Mouse (Mus musculus) embryonic facial prominence, embryonic 13.5 days (tissue): ENCODE results near the gene Lgals9. TPM values are rescaled to one million over a fixed set of nuclear protein-coding genes. Genes with fewer than 3 reads are reported as not detected.
A peak's percentile ranks its signal among the peaks of the same experiment; 100 is the strongest.

Experiments
- ATAC-seq: fragments of 200-750 bp; cut with Nextera tagmentation; 2 replicates; pipeline ENCODE4 v1.8.0; 2017; ENCODE audit warnings: low read depth; ENCODE audit not compliant: insufficient number of reproducible peaks, insufficient read depth, low FRiP score, low TSS enrichment
- H3K27ac ChIP-seq: fragments of 300-500 bp; sonication (generic); 2 replicates; pipeline ENCODE4 v1.5.1; 2015; ENCODE audit warnings: moderate library complexity, mild to moderate bottlenecking, inconsistent platforms
- H3K27me3 ChIP-seq: fragments of 300-500 bp; sonication (generic); 2 replicates; pipeline ENCODE4 v1.6.1; 2015; ENCODE audit warnings: mild to moderate bottlenecking, inconsistent platforms
- H3K36me3 ChIP-seq: fragments of 300-500 bp; sonication (generic); 2 replicates; pipeline ENCODE4 v1.6.1; 2015; ENCODE audit warnings: mild to moderate bottlenecking, inconsistent platforms
- H3K4me1 ChIP-seq: fragments of 300-500 bp; sonication (generic); 2 replicates; pipeline ENCODE4 v1.6.1; 2015; ENCODE audit warnings: inconsistent platforms
- H3K4me2 ChIP-seq: fragments of 300-500 bp; sonication (generic); 2 replicates; pipeline ENCODE4 v1.6.1; 2015; ENCODE audit warnings: moderate library complexity, mild to moderate bottlenecking, inconsistent platforms
- H3K4me3 ChIP-seq: fragments of 300-500 bp; sonication (generic); 2 replicates; pipeline ENCODE4 v1.5.1; 2015; ENCODE audit warnings: mild to moderate bottlenecking, inconsistent platforms
- H3K9ac ChIP-seq: fragments of 300-500 bp; sonication (generic); 2 replicates; pipeline ENCODE4 v1.6.1; 2015; ENCODE audit warnings: mild to moderate bottlenecking, inconsistent platforms
- H3K9me3 ChIP-seq: fragments of 300-500 bp; sonication (generic); 2 replicates; pipeline ENCODE4 v1.6.1; 2016; ENCODE audit warnings: inconsistent platforms
- WGBS: fragments of 180-500 bp; shearing (Covaris S2); methylation state at CpG from one replicate; pipeline ENCODE4 v1.1.7; 2015; ENCODE audit warnings: mixed read lengths; 5-methylcytosine and 5-hydroxymethylcytosine counted together
- polyA plus RNA-seq: library from polyadenylated mRNA; unstranded; fragments of >200 nt; fragmentation: Nextera tagmentation; extraction: Ambion mirVana; gene quantifications from 2 replicates; pipeline ENCODE4 v1.2.1, GENCODE M21; 2015

Gene Lgals9
- polyA plus RNA-seq, 1 experiment from 2014 or later, result 18.4 TPM

- H3K9me3 ChIP-seq, result no peaks in the 10 kb centered on the region
- H3K27ac ChIP-seq, result no peak overlapping the region; the same call in 1 of the 2 replicates
- H3K4me3 ChIP-seq, result no peak overlapping the region
- no peak for ATAC-seq
- no peak overlapping the region for H3K9ac ChIP-seq
- H3K4me1 ChIP-seq, result no peaks in the 10 kb centered on the region
- no peaks in the 10 kb centered on the region for H3K27me3 ChIP-seq
- no peak overlapping the region for H3K4me2 ChIP-seq
- 84% methylated on average over 6 of the region's 6 CpGs for WGBS
- H3K36me3 ChIP-seq, result no peaks in the 10 kb centered on the region
Observed at GRCm38 (mm10) chr11:78935178-78935577, 49.6 kb downstream of the Lgals9 start.

GRCm38 (mm10) chr11:78934727-78935126 is 50.0 kb downstream of the Lgals9 start:
- no peak for ATAC-seq
- no peaks in the 10 kb centered on the region for H3K27me3 ChIP-seq
- H3K36me3 ChIP-seq, result no peaks in the 10 kb centered on the region
- no peak overlapping the region for H3K9ac ChIP-seq
- H3K27ac ChIP-seq, result no peak overlapping the region; the same call in 1 of the 2 replicates
- H3K4me2 ChIP-seq, result no peak overlapping the region
- no peaks in the 10 kb centered on the region for H3K9me3 ChIP-seq
- no peaks in the 10 kb centered on the region for H3K4me1 ChIP-seq
- WGBS, result 69% methylated on average over 4 of the region's 4 CpGs
- H3K4me3 ChIP-seq, result no peak overlapping the region

GRCm38 (mm10) chr11:78934307-78934706 is 50.4 kb downstream of the Lgals9 start:
- no peak for ATAC-seq
- no peaks in the 10 kb centered on the region for H3K36me3 ChIP-seq
- H3K9me3 ChIP-seq, result no peaks in the 10 kb centered on the region
- WGBS, result 80% methylated on average over 7 of the region's 7 CpGs
- no peak overlapping the region; the same call in 1 of the 2 replicates for H3K27ac ChIP-seq
- no peak overlapping the region for H3K4me2 ChIP-seq
- H3K27me3 ChIP-seq, result no peaks in the 10 kb centered on the region
- no peak overlapping the region for H3K4me3 ChIP-seq
- H3K4me1 ChIP-seq, result no peaks in the 10 kb centered on the region
- no peak overlapping the region for H3K9ac ChIP-seq

- H3K4me1 ChIP-seq, result peaks cover 9% of the 10 kb centered on the region
- whole genome bisulfite sequencing, result 81% methylated on average over 5 of the region's 5 CpGs
- ATAC-seq, result no peak
- no peak overlapping the region for H3K27ac ChIP-seq
- peaks cover 29% of the 10 kb centered on the region for H3K27me3 ChIP-seq
- H3K4me2 ChIP-seq, result no peak overlapping the region
- no peaks in the 10 kb centered on the region for H3K9me3 ChIP-seq
- H3K4me3 ChIP-seq, result no peak overlapping the region
- H3K9ac ChIP-seq, result no peak overlapping the region
- H3K36me3 ChIP-seq, result no peaks in the 10 kb centered on the region
Observed at GRCm38 (mm10) chr11:78929345-78929744, 55.4 kb downstream of the Lgals9 start.

- peak overlapping the region; percentile 79 for H3K4me2 ChIP-seq
- peaks cover 50% of the 10 kb centered on the region for H3K27me3 ChIP-seq
Observed at GRCm38 (mm10) chr11:78924916-78925315, 59.8 kb downstream of the Lgals9 start.

GRCm38 (mm10) chr11:78924111-78924510 is 60.6 kb downstream of the Lgals9 start:
- Histone ChIP-seq H3K27ac (no peak overlapping the region), H3K9me3 (no peaks in the 10 kb centered on the region), H3K27me3 (peaks cover 50% of the 10 kb centered on the region), H3K4me3 (no peak overlapping the region), H3K4me2 (no peak overlapping the region), H3K9ac (no peak overlapping the region), H3K4me1 (peaks cover 16% of the 10 kb centered on the region), H3K36me3 (no peaks in the 10 kb centered on the region)
- ATAC-seq, result no peak
- 7% methylated on average over 9 of the region's 9 CpGs for WGBS

More at GRCm38 (mm10) chr11:78924916-78925315, 59.8 kb downstream of the Lgals9 start:
- Histone ChIP-seq H3K36me3 (no peaks in the 10 kb centered on the region), H3K27ac (no peak overlapping the region), H3K9me3 (no peaks in the 10 kb centered on the region), H3K4me3 (peak overlapping the region; percentile 46), H3K4me1 (peaks cover 16% of the 10 kb centered on the region), H3K9ac (peak overlapping the region; percentile 67)
- under 1% methylated on average over 37 of the region's 37 CpGs for WGBS
- no peak for ATAC-seq

GRCm38 (mm10) chr11:78922678-78923407 is 61.9 kb downstream of the Lgals9 start:
- Histone ChIP-seq H3K4me2 (no peak overlapping the region), H3K27me3 (peaks cover 50% of the 10 kb centered on the region)
- WGBS, result 23% methylated on average over 8 of the region's 8 CpGs

GRCm38 (mm10) chr11:78920411-78920939 is 64.3 kb downstream of the Lgals9 start, which contains the start of gene Nos2:
Nos2 (plus strand) TSS chr11:78920787.
- H3K4me1 ChIP-seq, result peaks cover 16% of the 10 kb centered on the region
- H3K27me3 ChIP-seq, result peaks cover 33% of the 10 kb centered on the region
- H3K4me2 ChIP-seq, result no peak within 1 kb of the TSS
- no peak within 1 kb of the TSS for H3K9ac ChIP-seq
- H3K4me3 ChIP-seq, result no peak within 1 kb of the TSS
- WGBS, result 48% methylated on average over 6 of the region's 6 CpGs
- no peak for ATAC-seq
- no peaks in the 10 kb centered on the region for H3K9me3 ChIP-seq
- no peak within 1 kb of the TSS for H3K27ac ChIP-seq
- H3K36me3 ChIP-seq, result no peaks in the 10 kb centered on the region

More at GRCm38 (mm10) chr11:78922678-78923407, 61.9 kb downstream of the Lgals9 start:
- ATAC-seq, result no peak
- no peak overlapping the region for H3K27ac ChIP-seq
- no peaks in the 10 kb centered on the region for H3K36me3 ChIP-seq
- H3K9me3 ChIP-seq, result no peaks in the 10 kb centered on the region
- H3K4me1 ChIP-seq, result peaks cover 16% of the 10 kb centered on the region
- no peak overlapping the region for H3K4me3 ChIP-seq
- H3K9ac ChIP-seq, result no peak overlapping the region

- ATAC-seq, result no peak
- Histone ChIP-seq H3K27ac (no peak overlapping the region), H3K4me1 (peaks cover 11% of the 10 kb centered on the region), H3K9ac (no peak overlapping the region), H3K9me3 (no peaks in the 10 kb centered on the region), H3K4me3 (no peak overlapping the region), H3K36me3 (no peaks in the 10 kb centered on the region), H3K4me2 (no peak overlapping the region), H3K27me3 (peaks cover 26% of the 10 kb centered on the region)
- WGBS, result 76% methylated on average over 4 of the region's 4 CpGs
Observed at GRCm38 (mm10) chr11:78919745-78920144, 65.0 kb downstream of the Lgals9 start.

- no peaks in the 10 kb centered on the region for H3K9me3 ChIP-seq
- 50% methylated on average over 1 of the region's 1 CpGs for WGBS
- H3K36me3 ChIP-seq, result no peaks in the 10 kb centered on the region
- no peak overlapping the region for H3K9ac ChIP-seq
- H3K27me3 ChIP-seq, result no peaks in the 10 kb centered on the region; the same call in 1 of the 2 replicates
- H3K4me1 ChIP-seq, result no peaks in the 10 kb centered on the region
- H3K27ac ChIP-seq, result no peak overlapping the region
- no peak overlapping the region for H3K4me2 ChIP-seq
- ATAC-seq, result no peak
- no peak overlapping the region for H3K4me3 ChIP-seq
Observed at GRCm38 (mm10) chr11:78916410-78916809, 68.3 kb downstream of the Lgals9 start.

GRCm38 (mm10) chr11:78915473-78915872 is 69.3 kb downstream of the Lgals9 start:
- no peak for ATAC-seq
- H3K4me3 ChIP-seq, result no peak overlapping the region
- H3K36me3 ChIP-seq, result no peaks in the 10 kb centered on the region
- WGBS, result 83% methylated on average over 6 of the region's 6 CpGs
- no peak overlapping the region for H3K9ac ChIP-seq
- H3K27me3 ChIP-seq, result no peaks in the 10 kb centered on the region; the same call in 1 of the 2 replicates
- H3K4me1 ChIP-seq, result no peaks in the 10 kb centered on the region
- no peak overlapping the region for H3K4me2 ChIP-seq
- no peak overlapping the region for H3K27ac ChIP-seq
- no peaks in the 10 kb centered on the region for H3K9me3 ChIP-seq
